Mouse (Mus musculus) spleen, adult 2 months (tissue): Measurements from ENCODE around the gene Gm20547.

Source experiments
- CTCF ChIP-seq: fragments of 200-500 bp; IDR thresholded peaks from 2 replicates; pipeline ENCODE4 v1.5.1; 2011; ENCODE audit warnings: mild to moderate bottlenecking, inconsistent platforms; ENCODE audit not compliant: insufficient read depth, insufficient read length, insufficient replicate concordance; ENCODE audit errors: extremely low read depth
- POLR2A ChIP-seq: fragments of 200-500 bp; IDR thresholded peaks from 2 replicates; pipeline ENCODE4 v1.6.1; 2011; ENCODE audit warnings: low read depth, low read length, inconsistent platforms

- TF ChIP-seq POLR2A (no peak), CTCF (no peak)
These were observed 21.1 kb upstream of the Gm20547 start for GRCm38 (mm10) chr17:34902895-34903294.
